Mouse (Mus musculus): ENCODE measurements around the gene H2afy.

DNA sequence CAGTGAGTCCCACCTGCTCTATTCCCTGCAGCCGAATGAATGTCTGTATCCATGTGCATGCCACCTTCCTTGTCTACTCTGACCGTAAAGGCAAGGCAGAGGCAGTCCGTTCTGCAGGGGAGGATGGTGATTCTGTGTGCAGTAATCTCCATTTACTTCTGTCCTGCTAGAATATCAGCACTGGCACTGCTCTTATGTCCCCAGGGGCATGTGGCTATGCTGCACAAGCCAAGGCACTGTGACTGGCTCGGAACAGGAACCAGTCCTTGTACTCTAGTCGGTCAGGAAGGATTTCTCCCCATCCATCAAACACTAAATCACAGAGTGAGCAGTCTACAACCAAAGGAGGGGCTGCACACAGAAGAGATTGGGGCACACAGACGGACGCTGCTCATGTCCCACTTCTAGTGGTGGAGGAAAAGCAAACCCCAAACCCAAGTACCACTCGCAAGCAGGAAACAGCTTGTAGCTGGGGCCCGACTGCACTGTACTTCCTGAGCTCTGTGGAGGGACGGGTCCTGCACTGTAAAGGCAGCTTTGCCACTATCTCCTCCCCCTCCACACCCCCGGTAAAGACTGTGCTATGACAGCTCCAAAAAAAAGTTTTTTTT, 3.7 kb downstream of the H2afy start:
- no peak for TF ChIP-seq CTCF (IDR thresholded peaks at IDR 0.05; ENCODE audit: low read depth, low read length)
- TF ChIP-seq EP300 (IDR thresholded peaks at IDR 0.05; ENCODE audit: insufficient read depth, low read depth, low read length): no peak
